Mouse (Mus musculus) skeletal muscle tissue, adult 2 months (tissue): ENCODE measurements at regions not wholly inside any gene's neighbourhood (a gene's known extent, or its start where the extent isn't known, plus 50 kb on each side); places are given as distances from the start of the nearest gene placed in this dataset.
A peak's percentile ranks its signal among the peaks of the same experiment; 100 is the strongest.

Experiments
- DNase-seq: peaks from one replicate; pipeline ENCODE4 v3.0.0-alpha.2; 2012; ENCODE audit warnings: low read depth, low spot score

GRCm38 (mm10) chr15:59169831-59170230 is 280.7 kb downstream of the Gm49356 start:
- DNase-seq, result no peak

- peak; percentile 27 for DNase-seq
Measured at GRCm38 (mm10) chr15:59171120-59171519, 282.0 kb downstream of the Gm49356 start.

GRCm38 (mm10) chr15:59173452-59174245 is 284.6 kb downstream of the Gm49356 start:
- DNase-seq, result no peak

DNA sequence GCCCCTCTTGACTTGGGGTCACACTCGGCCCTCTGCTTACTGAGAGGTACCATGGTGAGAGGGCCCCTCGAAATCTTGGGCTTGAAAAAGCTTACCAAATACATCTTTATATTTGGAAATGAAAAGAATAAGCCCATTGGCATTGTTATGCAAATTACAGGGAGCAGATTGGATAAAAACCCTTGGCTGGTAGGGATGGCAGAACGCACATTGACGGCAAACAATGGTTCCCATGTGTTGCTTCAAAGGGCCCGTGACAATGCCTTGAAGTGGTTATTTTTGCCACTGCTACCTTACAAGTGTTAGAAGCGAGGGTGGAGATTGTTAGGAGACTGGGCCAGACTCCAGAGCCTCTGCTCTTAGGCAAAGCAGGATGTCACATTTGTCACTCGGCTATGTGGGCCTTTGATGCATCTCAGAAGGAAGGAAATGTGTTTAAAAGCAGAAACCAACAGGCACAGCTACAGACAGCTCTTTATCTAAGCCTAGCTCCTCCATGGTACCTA is 285.2 kb downstream of the Gm49356 start:
- DNase-seq, result no peak

- no peak for DNase-seq
Measured at GRCm38 (mm10) chr15:59174893-59175531, 285.9 kb downstream of the Gm49356 start.

DNA sequence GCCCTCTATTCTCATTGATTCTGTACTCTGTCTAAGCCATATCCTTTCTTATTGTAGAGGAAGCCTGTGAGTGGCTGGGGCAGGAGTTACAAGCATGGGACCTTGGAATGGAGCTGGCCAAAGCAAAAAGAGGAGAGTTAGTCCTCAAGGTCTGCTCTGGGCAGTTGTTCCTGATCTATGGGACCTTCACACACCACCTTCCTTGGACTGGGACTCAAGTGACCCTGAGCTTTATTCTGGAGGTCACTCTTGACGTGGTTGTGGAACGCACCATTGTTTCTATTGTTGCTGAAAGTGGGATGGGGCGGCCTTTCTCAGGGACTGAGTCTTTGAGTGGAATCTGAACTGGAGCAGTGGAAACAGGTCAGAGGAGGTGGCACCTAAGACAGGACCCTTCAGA is 291.0 kb downstream of the Gm49356 start:
- no peak for DNase-seq

GRCm38 (mm10) chr15:59184461-59184860 is 295.4 kb downstream of the Gm49356 start:
- DNase-seq, result peak; percentile 31

GRCm38 (mm10) chr15:59187566-59187965 is 298.5 kb downstream of the Gm49356 start:
- no peak for DNase-seq

GRCm38 (mm10) chr15:59188371-59188770 is 299.3 kb downstream of the Gm49356 start:
- no peak for DNase-seq

- no peak for DNase-seq
Measured at GRCm38 (mm10) chr15:59190511-59190910, 301.4 kb downstream of the Gm49356 start.

DNA sequence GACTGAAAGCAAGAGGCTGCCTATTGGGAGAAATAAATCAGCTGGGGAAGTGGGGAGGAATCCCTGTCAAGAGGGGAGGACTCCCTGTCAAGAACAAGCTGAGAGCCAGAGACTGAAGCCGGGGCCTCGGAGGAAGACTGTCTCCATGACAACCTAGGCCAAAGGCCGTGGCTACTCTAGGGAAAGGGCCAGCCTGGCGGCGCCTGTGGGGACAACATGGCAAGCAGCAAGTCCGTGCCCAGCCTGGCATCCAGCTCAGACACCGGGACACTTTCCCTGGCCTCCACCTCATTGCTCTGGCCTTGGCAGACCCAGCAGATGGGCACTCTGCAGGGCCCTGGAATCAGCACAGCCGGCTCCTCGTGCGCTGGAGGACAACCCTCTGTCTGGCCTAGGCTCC is 305.3 kb downstream of the Gm49356 start:
- DNase-seq, result peak; percentile 83

DNA sequence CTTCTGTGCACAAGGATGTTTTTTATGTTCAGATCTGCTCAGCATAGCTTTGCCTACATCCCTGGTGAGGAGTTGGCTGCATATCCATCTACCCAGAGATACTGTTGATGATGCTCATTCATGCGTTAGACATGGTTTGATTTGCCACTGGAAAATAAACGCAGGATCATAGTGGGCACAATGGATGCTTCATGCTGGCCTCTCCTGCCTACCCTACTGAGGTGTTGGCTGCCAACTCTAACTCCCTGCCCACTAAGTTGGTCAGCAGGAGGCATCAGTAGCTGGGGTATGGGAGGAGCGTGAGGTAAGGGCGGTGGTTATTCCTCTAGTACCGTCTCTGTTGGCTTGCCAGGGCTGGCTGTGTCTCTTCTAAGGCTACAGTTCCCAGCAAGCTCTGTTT is 307.3 kb downstream of the Gm49356 start:
- DNase-seq, result no peak

DNA sequence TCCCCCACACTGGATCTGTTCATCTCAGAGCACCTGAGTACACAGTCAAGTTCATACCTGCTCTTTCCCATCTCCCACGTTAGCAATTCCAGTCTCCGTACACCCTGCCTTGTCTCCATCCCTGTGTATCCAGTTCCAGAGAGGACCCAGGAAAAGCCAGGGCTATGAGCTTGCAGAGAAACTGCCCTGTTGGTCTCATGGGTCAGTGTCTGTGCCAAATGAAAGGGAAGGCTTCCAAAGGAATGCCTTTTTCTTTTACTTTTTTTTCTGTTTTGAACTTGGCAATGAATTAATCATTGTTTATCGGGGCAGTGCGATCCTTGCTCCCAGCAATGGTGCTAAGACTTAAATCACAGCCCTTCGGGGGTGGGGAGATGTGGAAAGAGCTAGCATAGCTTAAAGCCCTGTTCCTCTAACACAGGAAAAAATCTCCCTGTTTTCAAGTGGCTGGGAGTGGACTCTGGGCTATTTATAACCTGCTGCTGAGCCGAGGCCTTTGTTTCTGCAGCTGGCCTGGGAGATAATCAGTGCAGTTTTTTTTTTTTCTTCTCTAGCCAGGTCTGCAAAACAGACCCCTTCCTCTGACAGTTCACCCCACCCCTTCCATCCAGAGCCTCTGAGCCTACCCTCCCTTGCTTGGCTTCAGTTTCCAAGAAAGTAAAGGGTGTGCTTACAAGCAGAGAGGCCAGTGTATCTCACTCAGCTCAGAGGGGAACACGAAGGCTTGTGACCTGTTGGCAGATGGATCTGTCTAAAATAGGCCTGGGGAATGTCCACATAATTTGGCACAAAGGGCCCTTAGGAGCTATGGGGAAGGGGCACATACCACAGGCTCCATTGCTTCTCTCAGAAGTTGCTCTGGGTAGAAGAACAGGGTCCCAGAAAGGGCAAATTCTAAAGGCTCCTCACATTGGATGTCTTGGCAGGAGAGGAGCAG is 308.6 kb downstream of the Gm49356 start:
- peak; percentile 60 for DNase-seq

GRCm38 (mm10) chr15:59201386-59201785 is 312.3 kb downstream of the Gm49356 start:
- DNase-seq, result no peak

GRCm38 (mm10) chr15:59201894-59202670 is 313.0 kb downstream of the Gm49356 start:
- peak; percentile 42 for DNase-seq

GRCm38 (mm10) chr15:59203097-59203849 is 314.2 kb downstream of the Gm49356 start:
- DNase-seq, result no peak

DNA sequence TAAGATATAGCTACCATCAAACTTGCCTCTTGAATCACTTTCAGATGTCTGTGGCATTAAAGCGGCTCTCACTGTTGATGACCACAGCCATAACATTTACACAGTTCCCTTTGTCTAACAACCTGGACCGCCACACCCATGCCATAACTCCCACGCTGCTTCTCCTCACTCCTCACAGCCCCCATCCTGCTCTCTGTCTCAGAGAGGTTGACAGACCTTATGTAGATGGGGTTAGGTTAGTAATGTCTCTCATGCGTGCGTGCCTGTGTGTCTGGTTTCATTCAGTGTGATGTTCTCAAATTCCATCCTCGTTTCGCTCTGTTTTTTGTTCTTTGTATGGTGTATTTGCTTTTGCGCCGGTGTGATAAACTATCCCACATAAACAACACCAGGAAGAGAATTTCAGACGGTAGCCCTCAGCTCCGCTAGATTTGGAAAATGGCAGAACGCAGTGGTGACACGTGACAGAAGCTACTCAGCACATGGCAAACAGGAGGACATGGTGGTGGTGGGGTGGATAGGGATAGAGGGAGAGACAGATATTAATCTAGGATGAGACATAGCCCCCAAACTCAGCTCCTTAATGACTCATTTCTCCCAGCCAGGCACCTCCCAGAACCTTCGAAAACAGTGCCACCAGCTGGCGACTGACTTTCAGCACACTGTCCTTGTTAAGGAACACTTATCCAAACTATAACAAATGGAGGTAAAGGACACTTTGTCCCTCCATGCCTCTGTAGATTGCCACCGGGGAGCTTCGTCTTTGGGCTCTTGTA is 314.9 kb downstream of the Gm49356 start:
- no peak for DNase-seq

DNA sequence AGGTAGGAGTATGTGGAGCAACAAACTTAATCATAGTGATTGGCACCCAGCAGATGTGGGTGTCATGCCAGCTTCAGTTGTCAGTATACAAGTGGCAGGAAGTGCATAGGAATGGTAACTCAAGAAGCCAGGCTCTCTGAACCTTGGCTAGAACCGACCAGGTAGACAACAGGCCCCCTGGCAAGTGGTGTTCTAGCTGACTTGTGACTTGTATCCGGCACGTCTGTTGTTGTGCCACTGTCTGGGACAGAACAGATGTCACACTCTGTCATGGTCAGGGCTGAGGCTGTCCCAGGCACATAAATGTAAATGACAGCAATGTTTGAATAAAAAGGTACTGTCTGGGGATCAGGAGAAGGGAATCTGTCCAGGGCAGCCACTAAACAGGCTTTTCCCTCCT is 316.0 kb downstream of the Gm49356 start:
- no peak for DNase-seq

DNA sequence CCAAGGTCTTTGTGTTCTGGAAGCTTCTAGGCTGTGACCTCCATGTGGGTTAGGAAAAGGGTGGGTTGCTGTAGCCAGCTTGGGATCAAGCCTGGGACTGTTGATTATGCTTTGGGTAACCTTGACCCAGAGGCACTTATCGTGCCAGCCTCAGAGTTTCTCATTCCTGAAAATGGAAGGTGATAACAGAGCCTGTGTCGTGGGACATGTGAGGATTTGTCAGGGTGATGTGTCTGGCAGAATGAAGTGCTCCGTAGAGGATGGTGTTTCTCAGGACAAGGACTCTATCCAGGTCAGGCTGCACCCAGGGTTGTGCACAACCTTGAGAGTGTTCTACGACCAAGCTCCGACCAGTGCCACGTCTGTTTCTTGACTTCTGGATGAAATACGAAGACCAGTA is 316.4 kb downstream of the Gm49356 start:
- no peak for DNase-seq

- no peak for DNase-seq
Measured at GRCm38 (mm10) chr15:59206636-59207035, 317.5 kb downstream of the Gm49356 start.
